Mouse (Mus musculus) layer of hippocampus, adult 9-11 months (tissue): Measurements from ENCODE around the gene Tspyl1.

Experiments used
- DNase-seq: peaks from one replicate; pipeline ENCODE4 v3.0.0; 2022

The Tspyl1 gene

GRCm38 (mm10) chr10:34307070-34307469 lies 25.1 kb downstream of the Tspyl1 start:
- no peak for DNase-seq

- DNase-seq = no peak
Measured at GRCm38 (mm10) chr10:34309915-34310685, 28.1 kb downstream of the Tspyl1 start.

- DNase-seq = no peak
Measured at GRCm38 (mm10) chr10:34312536-34312935, 30.5 kb downstream of the Tspyl1 start.

GRCm38 (mm10) chr10:34316571-34317216 lies 34.7 kb downstream of the Tspyl1 start:
- DNase-seq = peak; percentile 90

GRCm38 (mm10) chr10:34317217-34317606 lies 35.2 kb downstream of the Tspyl1 start:
- DNase-seq = no peak

- DNase-seq = peak; percentile 13
Measured at GRCm38 (mm10) chr10:34320809-34321208, 38.8 kb downstream of the Tspyl1 start.

- DNase-seq = no peak
Measured at GRCm38 (mm10) chr10:34326701-34327100, 44.7 kb downstream of the Tspyl1 start.

GRCm38 (mm10) chr10:34327144-34327543 lies 45.2 kb downstream of the Tspyl1 start:
- DNase-seq = no peak

- peak; percentile 41 for DNase-seq
Measured at GRCm38 (mm10) chr10:34328310-34328709, 46.3 kb downstream of the Tspyl1 start.
